Mouse (Mus musculus): ENCODE results near the gene Iqce.
"Not testable (repeated sequence)": the region's sequence is repeated elsewhere in the genome, so short reads cannot be mapped to it uniquely, and the experiment has no call there.

Iqce gene

DNA sequence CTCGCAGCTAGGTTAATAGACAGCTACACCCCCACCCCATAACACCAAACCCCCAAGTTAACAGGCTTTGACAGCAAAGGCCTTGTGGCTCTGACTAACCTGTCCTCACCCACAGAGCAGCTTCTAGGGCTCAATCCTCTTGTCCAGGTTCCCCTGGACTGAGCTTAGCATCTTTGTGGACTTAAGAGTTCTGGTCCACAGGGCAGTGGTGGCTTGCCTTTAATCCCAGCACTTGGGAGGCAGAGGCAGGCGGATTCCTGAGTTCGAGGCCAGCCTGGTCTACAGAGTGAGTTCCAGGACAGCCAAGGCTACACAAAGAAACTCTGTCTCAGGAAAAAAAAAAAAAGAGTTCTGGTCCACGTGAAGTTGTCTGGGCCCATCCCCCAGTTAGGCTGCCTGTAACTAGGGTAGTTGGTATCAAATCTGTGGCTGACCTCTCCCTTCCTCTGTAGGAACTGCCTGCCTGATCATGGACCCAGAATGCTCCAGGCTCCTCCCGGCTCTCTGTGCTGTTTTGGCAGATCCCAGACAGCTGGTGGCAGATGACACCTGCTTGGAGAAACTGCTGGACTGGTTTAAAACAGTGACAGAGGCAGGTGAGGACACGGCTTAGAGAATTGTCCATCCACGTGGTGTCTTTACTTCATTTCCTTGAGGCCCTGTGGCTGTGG is 3.5 kb upstream of the Iqce start:
- in situ Hi-C loops (cut with MboI; ENCODE audit: low sequenced_read_pairs), result no loop called here

DNA sequence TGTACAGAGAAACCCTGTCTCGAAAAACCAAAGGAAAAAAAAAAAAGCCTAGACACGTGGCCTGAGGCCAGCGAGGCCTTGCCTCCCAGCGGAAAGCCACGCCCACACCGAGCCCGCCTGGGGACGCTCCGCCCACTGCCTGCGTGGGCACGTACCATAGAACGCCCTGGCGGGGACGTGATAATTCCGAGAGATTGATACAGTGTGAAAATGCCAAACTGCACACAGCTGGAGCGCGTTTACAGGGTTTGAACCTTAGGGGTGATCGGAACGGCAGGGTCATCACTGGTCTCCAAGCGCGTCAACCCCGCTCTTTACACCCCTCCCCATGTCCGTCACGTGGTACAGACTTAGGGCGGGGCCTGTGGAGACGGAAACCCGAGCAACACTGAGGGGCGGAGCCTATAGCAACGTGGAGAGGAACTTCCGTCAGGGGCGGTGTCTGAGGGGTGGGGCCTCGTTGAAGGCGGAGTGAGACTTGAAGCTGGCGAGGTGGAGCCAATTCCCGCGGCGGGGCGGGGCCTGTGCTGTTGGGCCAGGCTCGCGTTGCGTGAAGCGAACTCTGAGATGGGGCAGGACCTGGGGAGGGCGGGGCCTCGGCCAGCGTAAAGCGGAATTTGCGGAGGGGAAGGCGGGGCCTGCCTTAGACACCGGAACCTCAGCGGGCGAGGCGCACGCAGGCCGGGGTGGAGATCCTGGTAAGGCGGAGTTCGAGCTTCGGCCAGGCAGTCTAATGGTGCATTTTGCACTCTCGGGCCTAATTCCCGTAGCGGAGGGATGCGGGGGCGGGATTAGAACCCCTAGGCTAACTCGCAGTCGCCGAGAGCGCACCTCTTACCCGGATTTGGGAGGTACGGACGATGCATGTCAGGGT is 2.4 kb upstream of the Iqce start, which contains the start of gene Brat1:
Gene Brat1, plus strand, starts transcription at position 634 of the 874 bp plus-strand sequence.
- in situ Hi-C loops (cut with MboI; ENCODE audit: low sequenced_read_pairs), result no loop called here

DNA sequence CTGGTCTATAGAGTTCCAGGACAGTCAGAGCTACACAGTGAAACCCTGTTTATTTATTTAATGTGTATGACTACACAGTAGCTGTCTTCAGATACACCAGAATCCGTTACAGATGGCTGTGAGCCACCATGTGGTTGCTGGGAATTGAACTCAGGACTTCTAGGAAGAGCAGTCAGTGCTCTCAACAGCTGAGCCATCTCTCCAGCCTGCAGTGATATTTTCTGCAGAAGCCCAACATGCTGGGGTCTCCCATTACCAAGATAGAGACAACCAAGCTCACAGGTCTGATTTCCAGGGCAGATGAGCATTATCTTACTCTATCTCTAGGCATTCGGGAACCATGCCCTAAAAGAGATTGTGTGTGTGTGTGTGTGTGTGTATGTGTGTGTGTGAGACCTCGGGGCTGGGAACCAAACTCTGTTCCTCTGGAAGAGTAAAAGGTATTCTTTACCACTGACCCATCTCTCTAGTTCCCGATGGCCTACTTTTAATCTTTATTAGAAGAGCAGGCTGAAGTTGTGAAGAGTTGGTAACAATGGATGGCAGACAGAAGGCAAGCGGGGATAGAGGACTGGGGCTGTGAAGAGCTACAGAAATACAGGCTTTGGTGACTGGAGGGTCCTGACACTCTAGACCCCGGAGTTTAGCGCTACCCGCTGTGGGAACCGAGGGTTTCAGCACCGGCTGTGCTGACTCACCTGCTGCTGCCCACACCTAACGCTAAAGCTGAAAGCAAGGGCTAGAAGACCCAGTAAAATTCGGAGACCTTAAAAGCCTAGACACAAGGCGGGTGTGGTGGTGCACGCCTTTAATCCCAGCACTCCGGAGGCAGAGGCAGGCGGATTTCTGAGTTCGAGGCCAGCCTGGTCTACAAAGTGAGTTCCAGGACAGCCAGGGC is 1.6 kb upstream of the Iqce start:
- in situ Hi-C loops (cut with MboI; ENCODE audit: low sequenced_read_pairs), result no loop called here

DNA sequence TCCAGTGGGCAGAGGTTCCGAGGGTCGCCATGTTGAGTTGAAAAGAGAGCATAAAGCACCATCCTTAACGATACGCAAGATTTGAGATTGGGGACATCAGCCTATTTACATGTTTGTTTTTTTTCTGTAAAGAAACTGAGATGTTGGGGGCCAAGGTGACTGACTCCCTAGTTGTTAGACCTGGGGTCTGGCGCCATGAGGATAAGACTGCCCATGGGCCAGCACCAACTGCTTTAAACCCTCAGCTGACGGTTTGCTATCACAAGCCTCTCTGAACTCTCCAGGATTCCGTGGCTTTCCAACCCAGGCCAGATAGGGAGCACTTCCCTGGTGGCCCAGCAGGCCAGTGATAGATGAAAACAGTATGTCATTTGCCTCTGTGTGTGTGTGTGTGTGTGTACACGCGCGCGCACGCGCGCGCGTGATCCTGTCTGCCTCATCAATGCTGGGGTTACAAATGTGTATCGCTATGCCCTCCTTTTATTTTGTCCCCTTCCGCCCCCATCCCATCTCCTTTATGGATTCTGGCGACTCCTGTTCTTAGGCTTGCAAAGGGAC is 519 bp upstream of the Iqce start:
- in situ Hi-C loops (cut with MboI; ENCODE audit: low sequenced_read_pairs), result no loop called here

DNA sequence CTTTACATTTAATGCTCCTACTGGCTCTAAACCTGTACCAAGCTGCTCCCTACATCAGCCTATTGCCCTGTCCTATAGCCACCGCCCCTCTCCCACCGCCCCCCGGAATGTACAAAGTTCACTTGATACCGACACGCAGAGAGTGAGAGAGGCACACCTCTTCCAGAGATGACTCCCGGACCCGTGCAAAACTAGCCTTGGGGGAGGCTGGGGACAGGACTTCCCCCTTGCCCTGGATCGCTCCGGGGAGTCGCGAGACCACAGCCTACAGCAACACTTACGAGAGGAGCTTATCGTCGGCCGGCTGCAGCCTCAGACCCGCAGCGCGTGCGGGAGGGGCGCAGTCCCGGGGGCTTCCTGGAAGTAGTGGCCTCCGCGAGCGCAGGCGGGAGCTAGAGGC is 517 bp downstream of the Iqce start:
- in situ Hi-C loops (cut with MboI; ENCODE audit: low sequenced_read_pairs), result no loop called here

DNA sequence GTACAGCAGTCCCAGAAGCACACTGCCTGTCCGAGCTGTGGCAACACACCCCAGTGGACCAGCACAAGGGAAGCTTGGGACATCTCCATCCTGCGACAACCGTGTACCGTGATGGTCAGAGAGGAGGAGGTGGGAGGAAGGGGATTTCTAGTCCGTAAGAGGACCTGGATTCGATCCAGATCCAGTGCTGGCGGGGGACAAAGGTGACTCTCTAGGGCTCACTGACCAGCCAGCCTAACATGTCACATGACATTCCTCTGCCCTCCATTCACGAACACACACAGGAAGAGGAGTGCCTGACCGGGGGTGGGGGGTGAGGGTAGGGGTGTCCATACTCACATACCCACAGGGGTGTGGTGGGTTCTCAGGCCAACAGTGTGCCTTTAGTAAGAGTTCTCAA is 2.4 kb downstream of the Iqce start:
- in situ Hi-C loops (cut with MboI; ENCODE audit: low sequenced_read_pairs), result no loop called here

DNA sequence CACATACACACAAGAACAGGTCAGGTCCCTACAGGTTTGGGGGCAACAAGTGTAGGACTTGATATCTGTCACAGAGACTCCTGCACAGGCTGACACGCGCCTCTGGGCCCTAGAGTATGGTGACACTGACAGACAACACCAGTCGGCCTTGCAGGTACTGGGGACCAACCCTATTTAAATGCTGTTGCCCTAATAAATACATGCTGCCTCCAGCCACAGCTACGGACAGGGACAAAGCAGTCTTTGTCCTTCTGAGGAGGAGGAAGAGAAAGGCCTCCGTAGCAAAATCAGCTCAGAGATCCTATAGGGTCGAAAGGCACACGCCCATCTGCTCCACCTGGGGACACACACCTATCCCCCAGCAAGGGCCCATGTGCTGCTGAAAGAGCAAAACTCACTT is 6.2 kb downstream of the Iqce start:
- in situ Hi-C loops (cut with MboI; ENCODE audit: low sequenced_read_pairs), result no loop called here

DNA sequence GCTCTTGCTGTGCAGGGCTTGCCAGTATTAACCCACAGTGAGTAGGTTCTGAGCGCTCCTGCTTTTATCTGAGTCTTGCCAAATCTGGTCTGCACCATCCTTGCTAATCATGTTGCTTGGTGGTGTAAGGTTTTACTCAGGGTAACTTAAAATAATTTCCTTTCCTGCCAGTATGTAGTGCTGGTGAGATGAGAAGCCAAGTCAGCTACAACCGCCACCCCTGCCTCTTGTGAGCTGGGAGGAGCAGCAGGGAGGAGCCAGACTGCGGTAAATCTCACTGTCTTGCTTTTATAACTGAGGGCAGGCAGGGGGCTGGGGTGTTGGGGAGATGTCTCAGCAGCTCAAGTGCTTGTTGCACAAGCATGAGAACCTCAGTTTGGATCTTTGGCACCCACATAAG is 13.7 kb downstream of the Iqce start:
- in situ Hi-C loops (cut with MboI; ENCODE audit: low sequenced_read_pairs), result no loop called here

DNA sequence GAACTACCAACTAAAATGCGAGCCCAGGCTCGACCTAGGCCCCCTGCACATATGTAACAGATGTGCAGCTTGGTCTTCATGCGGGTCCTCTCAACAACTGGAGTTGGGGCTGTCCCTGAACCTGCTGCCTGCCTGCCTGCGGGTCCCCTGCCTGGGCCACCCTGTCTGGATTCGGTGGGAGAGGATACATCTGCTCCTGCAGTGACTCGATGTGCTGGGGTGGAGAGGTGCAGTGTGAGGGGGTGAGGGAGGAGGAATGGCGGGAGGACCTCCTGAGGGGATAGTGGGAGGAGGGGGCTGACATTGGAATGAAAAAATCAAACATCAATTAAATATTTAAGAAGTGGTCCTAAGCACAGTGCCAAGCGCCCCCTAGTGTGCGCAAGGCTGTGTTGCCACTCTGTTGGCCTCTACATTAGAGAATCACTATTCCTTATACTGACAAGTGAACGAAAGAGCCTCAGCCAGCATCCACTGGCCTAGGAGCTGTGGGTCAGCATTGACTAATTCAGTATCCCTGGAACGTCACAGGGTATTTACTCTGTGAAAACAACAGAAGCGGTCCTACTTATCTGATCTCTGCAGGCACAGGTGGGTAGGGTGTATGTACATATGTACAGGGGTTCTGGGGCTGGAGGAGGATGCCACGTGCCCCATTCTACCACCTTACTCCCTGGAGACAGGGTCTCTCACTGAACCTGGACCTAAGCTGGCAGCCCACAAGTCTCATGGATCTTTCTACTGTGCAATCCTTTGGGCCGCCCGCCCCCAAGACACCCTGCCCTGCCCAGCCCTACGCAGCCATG is 17.6 kb downstream of the Iqce start:
- in situ Hi-C loops (cut with MboI; ENCODE audit: low sequenced_read_pairs), result no loop called here

DNA sequence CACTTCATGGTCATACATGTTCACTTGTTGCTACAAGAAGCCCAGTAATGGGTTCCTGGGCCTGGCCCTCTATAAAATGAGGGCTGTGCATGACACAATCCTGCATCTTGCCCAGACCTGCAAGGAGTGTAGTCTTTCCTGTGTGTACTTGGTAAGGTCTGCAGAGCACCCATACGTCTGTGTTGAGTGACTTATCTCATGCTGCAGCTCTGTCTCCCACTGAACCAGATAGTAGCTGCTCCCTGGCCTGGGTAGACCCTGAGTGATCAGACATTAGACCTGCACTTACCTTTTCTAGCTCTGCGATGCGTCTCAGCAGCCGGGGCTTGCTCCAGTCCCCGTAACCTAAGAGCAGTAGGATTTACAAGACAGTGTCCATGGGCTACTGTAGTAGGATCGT is 20.1 kb downstream of the Iqce start:
- in situ Hi-C loops (cut with MboI; ENCODE audit: low sequenced_read_pairs), result no loop called here

DNA sequence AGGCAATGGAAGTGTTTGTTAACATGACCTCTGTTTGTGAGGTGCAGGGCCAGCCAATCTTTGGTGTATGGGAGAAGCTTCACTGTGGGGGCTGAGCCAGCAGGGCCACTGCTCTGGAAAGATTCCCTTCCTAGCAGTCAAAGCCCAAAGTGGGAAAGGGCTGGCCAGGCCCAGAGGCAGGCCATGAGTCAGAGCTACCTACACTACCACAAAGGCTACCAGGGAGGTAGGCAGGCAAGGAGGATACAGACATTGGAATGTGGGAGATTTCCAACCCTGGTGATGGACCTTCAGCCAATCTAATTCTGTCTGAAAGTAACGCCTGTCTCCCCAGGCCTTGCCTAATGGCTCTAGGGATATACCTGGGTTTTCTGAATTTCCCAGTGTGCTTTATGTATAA is 21.2 kb downstream of the Iqce start:
- in situ Hi-C loops (cut with MboI; ENCODE audit: low sequenced_read_pairs), result no loop called here

DNA sequence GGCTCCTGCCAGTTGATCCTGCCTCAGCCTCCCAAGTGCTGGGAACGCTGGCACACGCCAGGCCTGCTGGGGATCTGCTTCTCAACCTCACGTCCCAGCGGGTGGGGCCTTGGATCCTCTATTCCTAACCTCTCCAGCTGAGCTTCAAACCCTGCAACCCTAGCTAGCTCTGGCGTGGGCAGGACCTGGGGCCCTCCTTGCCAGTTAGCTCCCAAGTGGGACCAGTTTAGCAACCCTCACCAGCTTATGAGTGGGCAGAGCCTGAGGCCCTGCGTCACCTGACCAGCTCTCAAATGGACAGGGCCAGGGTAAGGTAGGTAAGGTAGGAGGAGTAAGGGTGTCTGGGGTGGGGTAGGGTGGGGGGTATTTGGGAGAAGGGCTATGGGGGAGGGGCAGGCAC is 22.1 kb downstream of the Iqce start:
- in situ Hi-C loops (cut with MboI; ENCODE audit: low sequenced_read_pairs), result no loop called here

DNA sequence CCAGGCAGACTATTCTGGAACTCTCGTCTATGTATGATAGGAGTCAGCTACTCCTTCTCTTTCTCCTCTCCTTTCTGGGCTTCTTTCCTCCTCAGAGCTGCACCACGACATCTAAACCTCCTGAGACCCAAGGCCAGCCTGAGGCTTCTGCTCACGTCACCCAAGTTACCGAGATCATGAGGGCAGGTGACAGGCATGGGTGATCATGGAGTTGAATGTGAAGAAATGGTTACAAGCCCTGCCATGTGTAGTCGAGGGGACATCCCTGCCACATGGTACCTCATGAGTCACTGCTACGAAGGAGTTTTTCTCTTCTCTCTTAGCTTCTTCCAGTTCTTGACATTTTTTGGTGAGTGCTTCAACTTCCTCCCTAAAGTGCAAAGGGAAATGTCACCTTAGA is 25.0 kb downstream of the Iqce start:
- in situ Hi-C loops (cut with MboI; ENCODE audit: low sequenced_read_pairs), result no loop called here

DNA sequence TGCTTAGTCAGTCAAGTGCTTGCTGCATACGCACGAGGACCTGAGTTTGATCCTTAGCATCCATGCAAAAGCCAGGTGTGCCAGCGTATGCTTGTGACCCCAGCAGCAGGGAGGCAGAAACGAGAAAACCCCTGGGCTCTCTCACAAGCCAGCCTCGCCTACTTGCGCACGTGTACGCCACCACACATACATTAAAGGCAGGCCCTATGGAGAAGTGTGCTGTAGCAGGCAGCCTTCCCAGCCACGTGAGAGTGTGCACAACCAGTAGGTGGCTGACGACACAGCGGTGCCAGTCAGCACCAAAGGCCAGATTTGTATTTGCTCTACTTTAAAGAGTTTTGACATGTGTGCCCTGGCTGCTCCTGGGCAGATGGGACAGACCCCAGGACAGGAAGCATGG is 26.5 kb downstream of the Iqce start:
- in situ Hi-C loops (cut with MboI; ENCODE audit: low sequenced_read_pairs), result no loop called here

DNA sequence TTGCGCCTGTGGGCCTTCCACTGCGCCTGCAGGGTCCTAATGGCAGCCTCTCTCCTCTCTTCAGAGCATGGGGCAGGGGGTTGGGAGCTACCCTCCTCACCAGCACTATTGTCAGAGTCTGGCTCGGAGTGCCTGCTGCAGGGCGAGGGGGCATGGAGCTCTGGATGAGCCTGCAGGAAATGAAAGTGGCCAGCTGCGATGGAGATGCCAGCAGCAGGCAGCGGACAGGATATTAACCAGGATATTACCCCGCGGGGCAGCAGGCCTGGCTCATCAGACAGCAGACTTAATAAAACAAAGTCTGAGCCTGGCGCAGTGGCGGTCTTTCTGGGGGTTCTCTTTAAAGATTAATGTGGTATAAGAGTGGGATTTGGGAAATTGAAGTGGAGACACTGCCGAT is 27.1 kb downstream of the Iqce start:
- in situ Hi-C loops (cut with MboI; ENCODE audit: low sequenced_read_pairs), result no loop called here

DNA sequence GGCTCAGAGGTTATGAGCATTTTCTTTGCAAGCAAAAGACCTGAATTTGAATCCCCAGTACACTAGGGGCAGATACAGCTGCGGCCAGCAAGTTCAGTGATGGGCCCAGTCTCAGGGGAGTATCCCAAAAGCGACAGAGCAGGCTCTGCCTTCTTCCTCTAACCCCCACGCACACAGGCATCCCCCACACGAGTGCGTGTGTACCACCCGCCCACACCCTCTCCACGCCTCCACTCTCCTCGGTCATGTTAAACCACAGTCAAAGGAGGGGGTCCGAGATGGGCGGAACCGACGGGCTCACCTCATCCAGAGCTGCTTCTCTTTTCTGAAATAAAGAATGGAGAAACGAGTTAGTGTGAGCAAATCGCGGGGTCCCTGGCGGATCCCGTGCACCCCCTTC is 28.1 kb downstream of the Iqce start:
- in situ Hi-C loops (cut with MboI; ENCODE audit: low sequenced_read_pairs), result no loop called here

DNA sequence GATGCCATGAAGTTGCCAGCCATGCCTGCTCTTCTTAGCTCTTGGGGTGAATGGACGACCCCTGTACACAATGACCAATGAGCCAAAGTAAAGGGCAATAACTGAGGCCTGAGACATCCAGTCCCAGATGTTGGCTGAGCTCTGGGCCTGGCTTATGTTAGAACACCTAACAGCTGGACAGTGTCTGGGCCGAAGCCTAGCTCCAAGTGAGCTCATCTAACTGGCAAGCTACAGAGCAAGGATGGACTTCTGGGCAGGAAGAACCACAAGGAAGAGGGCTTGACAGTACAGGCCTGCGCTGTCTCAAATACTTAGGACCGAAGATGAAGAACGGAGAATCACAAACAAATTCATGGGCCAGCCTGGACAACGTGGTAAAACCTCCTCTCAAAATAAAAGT is 29.6 kb downstream of the Iqce start:
- in situ Hi-C loops (cut with MboI; ENCODE audit: low sequenced_read_pairs), result not testable (repeated sequence)

DNA sequence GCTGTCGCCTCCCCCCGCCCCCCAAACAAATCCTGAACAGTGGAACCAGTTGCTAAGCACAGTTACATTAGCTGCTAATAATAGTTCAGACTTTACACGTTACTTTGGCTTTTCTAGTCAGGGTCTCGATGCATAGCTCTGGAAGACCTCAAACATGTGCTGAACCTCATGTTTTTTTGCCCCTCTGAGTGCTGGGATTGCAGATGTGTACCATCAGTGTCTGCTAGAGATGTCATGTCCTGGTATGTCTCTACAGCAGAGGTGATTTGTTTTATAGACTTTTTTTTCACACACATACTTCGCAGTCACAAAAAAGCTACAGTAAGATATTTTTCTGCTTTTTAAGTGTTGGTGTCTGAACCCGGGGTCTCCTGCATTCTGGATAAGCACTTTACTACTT is 30.1 kb downstream of the Iqce start:
- in situ Hi-C loops (cut with MboI; ENCODE audit: low sequenced_read_pairs), result no loop called here

DNA sequence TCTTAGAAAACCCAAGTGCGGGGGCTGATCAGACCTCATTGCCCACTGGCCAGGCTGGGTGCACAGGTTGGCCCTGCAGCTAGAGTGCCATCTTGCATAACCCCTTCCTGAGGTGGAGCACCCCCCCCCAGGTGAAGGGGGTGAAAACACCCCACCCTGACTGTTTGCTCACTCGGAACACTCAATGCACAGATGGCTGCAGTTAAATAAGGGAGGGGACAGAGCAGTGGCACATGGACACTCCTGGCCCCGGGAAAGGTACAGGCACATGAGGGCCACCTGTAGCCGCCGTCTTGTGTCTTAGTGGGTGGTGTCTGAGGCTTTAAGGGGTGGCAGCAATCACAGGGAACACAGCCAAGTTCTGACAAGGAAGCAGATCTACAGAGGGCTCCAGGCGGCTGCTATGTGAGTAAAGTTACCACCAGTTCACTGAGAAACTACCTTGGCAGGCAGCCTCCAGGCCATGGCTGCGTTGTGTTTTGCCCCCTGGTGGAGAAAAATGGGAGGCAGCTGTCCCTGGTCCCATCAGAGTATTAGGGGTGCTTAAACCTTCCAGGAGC is 38.5 kb downstream of the Iqce start:
- in situ Hi-C loops (cut with MboI; ENCODE audit: low sequenced_read_pairs), result no loop called here

Measured in CH12F3 (cell line).